Mouse (Mus musculus) c-Kit-positive CD71-negative TER-119-negative erythroid progenitor cells, embryonic 14.5 days (primary cell): ENCODE results near the gene Csnk1g2.
A peak's percentile ranks its signal among the peaks of the same experiment; 100 is the strongest.
"Not testable (repeated sequence)": the region's sequence is repeated elsewhere in the genome, so short reads cannot be mapped to it uniquely, and the experiment has no call there.

Experiments
- DNase-seq: peaks from one replicate; pipeline ENCODE4 v3.0.0-alpha.2; 2013; ENCODE audit warnings: low read depth

Gene Csnk1g2

GRCm38 (mm10) chr10:80602698-80603325 lies 19.8 kb upstream of the Csnk1g2 start, which contains the start of the genes Scamp4 and Adat3:
Gene Scamp4, plus strand, starts transcription at chr10:80602872.
Gene Adat3, plus strand, starts transcription at chr10:80602880.
- peak; percentile 91 for DNase-seq

DNA sequence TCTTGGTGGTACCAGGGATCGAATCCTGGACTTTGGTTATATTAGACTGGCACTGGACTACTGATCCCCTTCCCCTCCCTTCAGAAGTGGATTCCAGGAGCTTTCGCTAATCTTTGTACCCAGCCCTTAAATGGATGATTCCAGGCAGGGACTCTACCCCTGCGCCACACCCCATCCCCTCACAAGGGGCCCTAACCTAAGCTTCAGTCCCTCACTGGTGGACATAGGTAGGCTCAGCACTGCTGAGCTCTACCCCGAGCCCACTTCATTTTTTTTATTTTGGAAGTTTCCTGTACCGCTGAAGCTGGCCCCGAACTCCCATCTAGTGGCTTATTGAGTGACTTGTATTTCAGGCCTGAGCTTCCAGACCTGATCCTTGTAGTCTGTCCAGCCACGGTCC lies 19.3 kb upstream of the Csnk1g2 start:
- no peak for DNase-seq

DNA sequence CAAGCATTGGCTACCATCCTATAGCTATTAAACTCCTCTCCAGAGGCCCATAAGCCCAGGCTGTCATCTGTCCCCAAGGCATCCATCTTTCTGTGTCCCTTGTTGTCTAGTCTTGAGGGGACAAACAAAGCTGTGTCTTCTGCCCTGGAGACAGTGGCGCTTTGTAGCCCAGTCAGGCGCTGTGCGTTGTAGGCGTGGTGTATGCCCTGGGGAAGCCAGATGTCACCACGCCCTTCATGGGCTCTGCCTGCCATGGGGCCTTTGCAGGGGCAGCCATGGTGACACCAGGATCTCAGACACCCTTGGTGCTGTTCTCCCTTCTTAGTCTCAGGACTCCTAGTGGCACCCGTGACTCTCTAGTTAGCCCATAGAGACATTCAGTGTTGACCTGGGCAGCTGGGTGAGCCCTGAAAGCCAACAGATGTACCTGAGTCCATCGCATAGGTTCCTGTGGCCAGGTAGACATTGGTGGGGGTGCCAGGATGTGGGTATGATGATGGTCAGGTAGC lies 18.6 kb upstream of the Csnk1g2 start:
- DNase-seq = no peak

- DNase-seq = no peak
Observed at GRCm38 (mm10) chr10:80604988-80605387, 17.6 kb upstream of the Csnk1g2 start.

GRCm38 (mm10) chr10:80605721-80606120 lies 16.9 kb upstream of the Csnk1g2 start, which contains the start of gene Gm49322:
Gene Gm49322, plus strand, starts transcription at chr10:80606021.
- DNase-seq = not testable (repeated sequence)

GRCm38 (mm10) chr10:80606306-80606705 lies 16.3 kb upstream of the Csnk1g2 start:
- no peak for DNase-seq

DNA sequence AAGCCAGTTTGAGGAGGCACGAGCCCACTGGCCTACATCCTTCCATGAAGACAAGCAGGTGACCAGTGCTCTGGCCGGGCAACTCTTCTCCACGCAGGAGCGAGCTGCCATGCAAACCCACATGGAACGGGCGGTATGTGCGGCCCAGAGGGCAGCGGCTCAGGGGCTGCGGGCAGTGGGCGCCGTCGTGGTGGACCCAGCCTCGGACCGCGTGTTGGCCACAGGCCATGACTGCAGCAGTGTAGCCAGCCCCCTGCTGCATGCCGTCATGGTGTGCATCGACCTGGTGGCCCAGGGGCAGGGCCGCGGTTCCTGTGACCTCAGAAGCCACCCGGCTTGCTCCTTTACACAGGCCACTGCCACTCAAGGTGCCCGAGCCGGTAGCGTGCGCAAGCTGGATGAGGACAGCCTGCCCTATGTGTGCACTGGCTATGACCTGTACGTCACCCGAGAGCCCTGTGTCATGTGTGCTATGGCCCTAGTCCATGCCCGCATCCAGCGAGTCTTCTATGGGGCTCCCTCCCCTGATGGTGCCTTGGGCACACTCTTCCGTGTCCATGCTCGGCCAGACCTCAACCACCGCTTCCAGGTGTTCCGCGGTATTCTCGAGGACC lies 15.8 kb upstream of the Csnk1g2 start:
- DNase-seq = no peak

- DNase-seq = no peak
Observed at GRCm38 (mm10) chr10:80608435-80608834, 14.2 kb upstream of the Csnk1g2 start.

DNA sequence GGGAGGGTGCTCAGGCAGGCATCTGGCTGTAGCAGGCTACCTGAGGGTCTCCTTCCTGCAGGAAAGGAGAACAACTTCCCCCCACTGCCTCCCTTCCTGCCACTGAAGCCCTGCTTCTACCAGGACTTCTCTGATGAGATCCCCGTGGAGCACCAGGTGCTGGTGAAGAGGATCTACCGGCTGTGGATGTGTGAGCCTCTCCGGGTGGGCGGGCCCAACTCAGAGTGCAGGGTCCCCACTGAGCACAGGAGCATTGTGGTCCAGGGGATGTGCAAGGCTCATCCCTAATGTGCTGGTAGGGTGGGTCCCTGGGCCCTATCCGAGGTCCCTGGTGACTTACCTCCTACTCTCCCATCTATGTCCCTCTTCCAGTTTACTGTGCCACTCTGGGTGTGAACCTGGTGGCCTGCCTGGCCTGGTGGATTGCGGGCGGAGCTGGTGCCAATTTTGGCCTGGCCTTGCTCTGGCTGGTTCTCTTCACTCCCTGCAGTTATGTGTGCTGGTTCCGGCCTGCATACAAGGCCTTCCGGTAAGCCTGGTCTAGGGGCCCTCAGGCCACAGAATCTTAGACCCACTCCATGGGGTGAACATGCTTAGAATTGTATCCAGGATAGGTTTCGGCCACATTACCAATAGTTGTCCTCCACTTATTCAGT lies 13.2 kb upstream of the Csnk1g2 start:
- DNase-seq = no peak

DNA sequence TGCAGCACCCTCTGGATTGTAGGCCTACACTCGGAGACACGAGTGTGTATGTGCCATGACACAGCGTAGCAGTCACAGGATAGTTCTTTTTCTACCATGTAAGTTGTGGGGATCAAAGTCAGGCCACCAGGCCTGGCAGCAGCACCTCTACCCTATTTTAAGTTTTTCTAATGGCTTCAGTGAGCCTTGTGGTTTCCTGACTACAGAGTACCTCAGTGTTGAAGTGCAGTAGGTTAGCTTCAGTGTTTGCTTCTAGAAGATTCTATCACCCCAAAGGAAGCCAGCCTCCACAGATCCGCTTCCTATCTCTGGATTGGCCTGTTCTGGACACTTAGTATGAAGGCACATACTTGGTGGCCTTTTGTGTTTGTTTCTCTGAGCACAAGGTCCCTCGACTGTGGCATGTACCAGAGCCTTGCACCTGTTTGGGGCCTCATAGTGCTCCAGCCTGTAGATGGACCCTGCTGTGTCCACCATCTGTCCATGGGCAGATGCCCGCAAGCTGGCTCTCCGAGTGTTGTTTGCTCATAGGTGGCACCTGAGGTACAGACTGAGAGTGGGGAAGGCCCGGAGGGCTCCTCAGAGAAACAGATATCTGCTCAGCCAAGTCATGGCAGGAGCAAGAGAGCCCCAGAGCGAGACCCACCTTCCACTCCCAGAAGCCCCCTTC lies 12.4 kb upstream of the Csnk1g2 start:
- no peak for DNase-seq

DNA sequence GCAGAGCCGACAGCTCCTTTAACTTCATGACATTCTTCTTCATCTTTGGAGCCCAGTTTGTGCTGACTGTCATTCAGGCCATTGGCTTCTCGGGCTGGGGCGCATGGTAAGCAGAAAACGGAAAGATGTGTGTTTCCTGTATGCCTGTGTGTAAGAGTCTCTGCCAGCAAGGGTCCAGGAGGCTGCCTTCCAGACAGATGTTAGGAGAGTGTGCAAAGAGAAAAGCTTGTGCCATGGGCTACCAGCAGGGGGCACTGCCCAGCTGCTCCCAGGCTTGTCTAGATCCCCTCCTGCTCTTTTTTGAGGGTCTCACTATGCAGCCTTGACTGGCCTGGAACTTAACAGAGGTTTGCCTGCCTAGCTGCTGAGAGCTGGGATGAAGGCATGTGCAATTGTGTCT lies 11.6 kb upstream of the Csnk1g2 start:
- no peak for DNase-seq

- no peak for DNase-seq
Observed at GRCm38 (mm10) chr10:80611905-80612304, 10.7 kb upstream of the Csnk1g2 start.

GRCm38 (mm10) chr10:80613821-80614220 lies 8.8 kb upstream of the Csnk1g2 start:
- no peak for DNase-seq

DNA sequence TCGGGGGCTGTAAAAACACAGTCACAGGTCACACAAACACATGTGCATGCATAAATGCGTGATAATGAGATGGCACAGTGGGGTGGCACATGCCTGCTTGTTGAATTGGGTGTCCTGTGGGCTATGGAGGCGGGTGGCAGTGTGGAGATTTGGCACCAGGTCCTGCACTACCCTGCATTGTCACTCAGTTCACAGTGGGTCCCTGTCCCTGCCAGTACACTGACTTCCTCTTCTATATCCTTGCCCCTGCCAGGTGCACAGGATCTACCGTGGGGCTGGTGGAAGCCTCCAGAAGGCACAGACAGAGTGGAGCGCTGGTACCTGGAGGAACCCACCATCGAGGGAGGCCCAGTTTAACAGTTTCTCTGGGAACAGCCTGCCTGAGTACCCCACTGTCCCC lies 8.3 kb upstream of the Csnk1g2 start:
- DNase-seq = no peak

DNA sequence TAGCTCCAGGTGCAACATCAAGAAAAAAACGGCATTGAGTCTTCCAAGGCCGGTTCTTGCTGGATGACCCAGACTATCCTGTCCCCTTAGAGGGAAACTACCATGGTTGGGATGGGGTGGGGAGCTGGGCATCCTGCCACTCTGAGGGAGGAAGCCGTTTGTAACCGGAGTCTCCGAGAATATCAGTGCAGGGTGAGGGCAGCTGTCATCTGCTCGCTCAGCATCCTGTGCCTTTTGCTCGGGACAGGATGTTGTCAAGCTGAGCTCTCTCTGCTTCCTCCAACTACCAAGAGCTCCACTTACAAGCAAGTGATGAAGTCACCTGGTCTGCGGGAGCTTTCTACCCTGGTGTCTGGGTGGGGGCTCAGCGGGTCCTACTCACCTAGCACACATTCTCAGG lies 4.5 kb upstream of the Csnk1g2 start:
- no peak for DNase-seq

DNA sequence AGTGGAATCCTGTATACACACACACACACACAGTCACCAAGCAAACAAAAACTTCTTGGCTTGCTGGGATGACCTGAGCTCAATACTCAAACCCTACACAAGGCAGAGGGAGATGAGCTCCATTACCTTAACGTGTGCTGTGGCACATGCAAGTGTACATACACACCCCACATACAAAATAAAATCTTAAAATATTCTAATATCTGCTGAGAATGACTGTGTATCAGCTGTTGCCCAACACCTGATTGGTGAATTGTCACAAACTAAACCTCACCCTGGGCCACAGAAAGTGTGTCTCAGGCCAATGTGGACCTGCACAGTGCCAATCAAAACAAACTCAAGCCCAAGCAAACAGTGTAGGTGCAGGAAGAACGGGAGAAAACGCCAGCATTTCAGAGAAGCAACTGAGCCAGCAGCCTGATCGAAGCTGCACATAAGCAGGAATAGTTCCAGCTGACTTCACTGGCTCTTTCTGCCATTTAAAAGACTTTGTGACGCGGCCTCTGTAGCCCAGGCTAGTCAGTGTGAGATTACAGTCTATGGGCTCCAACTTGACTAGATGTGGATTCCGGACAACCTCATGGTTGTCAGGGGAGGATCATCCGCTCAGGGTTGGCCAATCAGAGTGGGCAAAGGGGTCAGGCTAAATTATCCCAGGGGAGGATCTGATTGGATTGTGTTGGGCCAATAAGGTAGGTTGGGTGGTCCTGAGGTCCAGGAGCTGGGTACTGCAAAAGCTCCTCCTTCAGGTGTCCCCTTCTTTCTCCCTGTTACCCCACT lies 3.0 kb upstream of the Csnk1g2 start:
- DNase-seq = no peak

GRCm38 (mm10) chr10:80620365-80620764 lies 2.3 kb upstream of the Csnk1g2 start:
- DNase-seq = no peak

DNA sequence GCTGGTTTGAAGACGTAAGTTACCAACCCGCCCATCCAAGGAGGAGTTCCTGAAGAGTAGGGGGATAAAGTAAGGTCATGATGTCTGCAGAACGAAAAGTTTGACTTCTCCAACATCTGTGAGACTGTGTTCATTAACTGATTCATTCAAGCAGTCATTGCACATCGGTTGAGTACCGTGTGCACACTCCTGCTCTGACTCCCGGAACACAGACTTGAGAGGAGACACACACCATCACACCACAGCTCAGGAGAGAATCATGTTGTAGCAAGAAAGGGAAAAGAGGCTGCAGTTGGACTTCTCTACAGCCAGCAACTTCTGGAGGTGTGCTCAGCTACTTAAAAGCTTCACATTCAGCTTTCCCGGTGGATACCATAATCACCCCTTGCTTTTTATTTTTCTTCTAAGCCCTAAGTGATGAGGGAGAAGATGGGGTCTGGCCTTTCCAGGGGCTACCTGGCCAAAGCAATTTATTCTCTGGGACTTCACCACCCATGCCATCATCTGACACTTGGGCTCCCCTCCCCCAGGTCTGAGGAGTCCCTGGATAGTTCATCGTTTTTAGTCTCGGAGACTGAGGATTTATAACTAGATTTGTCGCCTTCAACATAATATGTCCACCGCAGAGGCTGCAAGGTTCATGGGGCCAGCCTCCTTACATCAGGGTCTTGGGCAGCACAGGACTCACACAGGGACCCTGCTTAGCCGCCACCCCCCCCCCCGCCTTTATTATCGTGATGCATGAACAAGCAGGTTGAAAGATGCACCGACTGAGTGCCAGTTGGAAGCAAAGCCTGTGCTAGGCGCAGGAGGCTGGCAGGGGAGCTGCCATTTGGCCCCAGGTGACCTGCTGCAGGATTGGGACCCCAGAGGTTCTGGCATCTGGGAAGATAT lies 1.6 kb upstream of the Csnk1g2 start:
- DNase-seq = no peak

- DNase-seq = no peak
Observed at GRCm38 (mm10) chr10:80621690-80621939, 1.0 kb upstream of the Csnk1g2 start.

DNA sequence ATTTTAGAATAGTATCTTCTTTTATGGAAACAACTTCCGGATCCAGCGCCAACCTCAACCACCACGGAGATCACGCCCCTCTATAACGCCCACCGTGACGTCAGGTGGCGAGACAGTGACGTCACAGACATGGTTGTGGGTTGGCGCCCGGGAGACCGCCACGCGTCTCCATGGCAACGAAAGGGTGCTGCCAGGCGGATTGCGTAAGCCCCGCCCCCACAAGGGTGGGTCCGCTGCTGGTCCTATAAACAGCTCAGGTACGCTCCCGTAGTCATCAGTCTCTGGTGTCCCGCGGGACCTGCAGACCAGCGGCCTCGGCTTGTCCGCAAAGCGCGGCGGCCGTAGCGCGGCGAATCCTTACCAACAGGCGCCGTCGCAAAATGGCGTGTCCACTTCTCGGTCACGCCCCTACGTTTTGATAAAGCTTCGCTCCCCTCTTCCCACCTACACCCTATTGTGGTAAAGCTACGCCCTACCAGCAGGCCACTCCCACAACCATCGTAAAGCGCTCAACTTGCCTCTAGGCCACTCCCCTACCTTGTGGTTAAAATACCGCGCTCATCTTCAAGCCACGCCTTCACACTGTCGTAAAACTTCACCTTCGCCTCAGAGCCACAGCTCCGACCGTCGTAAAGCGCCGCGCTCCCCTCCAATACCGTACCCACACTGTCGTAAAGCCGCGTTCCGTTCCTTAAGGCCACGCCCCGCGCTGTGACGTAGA lies 538 bp upstream of the Csnk1g2 start:
- DNase-seq = peak; percentile 100
